Mouse (Mus musculus) neural tube, embryonic 11.5 days (tissue): ENCODE results near the gene D030056L22Rik. TPM values are rescaled to one million over a fixed set of nuclear protein-coding genes. Genes with fewer than 3 reads are reported as not detected.

Experiments
- polyA plus RNA-seq: library from polyadenylated mRNA; unstranded; fragments of >200 nt; fragmentation: Nextera tagmentation; extraction: Ambion mirVana; gene quantifications from 2 replicates; pipeline ENCODE4 v1.2.1, GENCODE M21; 2014

D030056L22Rik gene
- polyA plus RNA-seq, 1 experiment from 2014 or later, result 77.6 TPM

Other genes with a start within 250 kb of the D030056L22Rik start
- 50.0 and 51.7 TPM in 2 replicates for gene Ostf1, start 81.4 kb upstream of the D030056L22Rik start, polyA plus RNA-seq
- 7.4 and 8.1 TPM in 2 replicates for gene Nmrk1, start 81.2 kb upstream of the D030056L22Rik start, polyA plus RNA-seq
- gene Carnmt1, start 42.4 kb upstream of the D030056L22Rik start, polyA plus RNA-seq, result 24.2 and 27.1 TPM in 2 replicates
- 0.19 and 0.37 TPM in 2 replicates for gene Trpm6, start 36.8 kb downstream of the D030056L22Rik start, polyA plus RNA-seq